Comparison of ENCODE assay signal across 33 mouse cellular contexts in the genomic region with DNA sequence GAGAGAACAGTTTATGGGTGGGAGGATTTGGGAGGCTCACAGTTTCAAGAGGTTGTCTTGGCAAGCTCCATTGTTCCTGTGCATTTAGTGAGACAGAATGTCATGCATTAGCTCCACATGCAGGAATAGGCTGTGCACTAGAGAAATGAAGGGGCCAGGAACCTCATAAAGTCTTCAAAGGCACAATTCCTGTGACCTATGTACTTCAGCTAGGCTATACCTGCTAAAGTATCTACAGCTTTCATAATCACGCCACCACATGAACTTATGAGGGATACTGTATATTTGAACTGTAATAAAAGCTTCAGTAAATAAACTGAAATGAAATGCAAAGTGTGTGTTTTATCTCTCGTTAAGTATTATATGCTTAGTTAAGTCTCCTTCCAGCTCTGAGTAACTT. TPM values are rescaled to one million over a fixed set of nuclear protein-coding genes. Genes with fewer than 3 reads are reported as not detected.
"Had no signal": no experiment of that assay in that cellular context is flagged by ENCODE, and none has a peak within 500 bp of the region (broad histone marks: within the 10 kb centered on the region; RNA-seq: fewer than 3 reads in every experiment).

No protein-coding gene starts in this region.

- H3K4me3 ChIP-seq: left cerebral cortex, adult 2 months; limb, embryonic 10.5 days; limb, embryonic 12.5 days; limb, embryonic 13.5 days; limb, embryonic 15.5 days; liver, embryonic 12.5 days; liver, embryonic 13.5 days; liver, embryonic 15.5 days; lung, embryonic 15.5 days; megakaryocyte, embryonic 14.5 days; midbrain, embryonic 10.5 days; midbrain, embryonic 12.5 days; midbrain, embryonic 13.5 days; midbrain, embryonic 15.5 days; myocyte; neural tube, embryonic 12.5 days had no signal

- H3K4me1 ChIP-seq: limb, embryonic 10.5 days; limb, embryonic 12.5 days; limb, embryonic 13.5 days; limb, embryonic 15.5 days; liver, embryonic 12.5 days; liver, embryonic 13.5 days; liver, embryonic 15.5 days; lung, embryonic 15.5 days; megakaryocyte, embryonic 14.5 days; midbrain, embryonic 15.5 days; neural tube, embryonic 12.5 days had no signal

- H3K9me3 ChIP-seq: limb, embryonic 10.5 days; limb, embryonic 12.5 days; limb, embryonic 13.5 days; limb, embryonic 15.5 days; liver, embryonic 12.5 days; liver, embryonic 13.5 days; liver, embryonic 15.5 days; lung, embryonic 15.5 days; megakaryocyte, embryonic 14.5 days; midbrain, embryonic 12.5 days; midbrain, embryonic 15.5 days; neural tube, embryonic 12.5 days had no signal

- H3K36me3 ChIP-seq: limb, embryonic 10.5 days; limb, embryonic 12.5 days; limb, embryonic 13.5 days; limb, embryonic 15.5 days; liver, embryonic 12.5 days; liver, embryonic 13.5 days; liver, embryonic 15.5 days; lung, embryonic 15.5 days; midbrain, embryonic 10.5 days; midbrain, embryonic 12.5 days; midbrain, embryonic 13.5 days; midbrain, embryonic 15.5 days; neural tube, embryonic 12.5 days had no signal

- H3K9ac ChIP-seq: limb, embryonic 12.5 days; limb, embryonic 13.5 days; limb, embryonic 15.5 days; liver, embryonic 12.5 days; liver, embryonic 13.5 days; liver, embryonic 14.5 days; liver, embryonic 15.5 days; liver, postnatal 0 days; lung, embryonic 14.5 days; lung, embryonic 15.5 days; midbrain, embryonic 12.5 days; midbrain, embryonic 13.5 days; midbrain, embryonic 15.5 days; neural tube, embryonic 12.5 days had no signal

- H3K4me2 ChIP-seq: limb, embryonic 12.5 days; limb, embryonic 13.5 days; limb, embryonic 15.5 days; liver, embryonic 11.5 days; liver, embryonic 12.5 days; liver, embryonic 13.5 days; liver, embryonic 15.5 days; lung, embryonic 14.5 days; lung, embryonic 15.5 days; midbrain, embryonic 12.5 days; midbrain, embryonic 13.5 days; midbrain, embryonic 15.5 days; neural tube, embryonic 12.5 days had no signal

- H3K27ac ChIP-seq: left cerebral cortex, adult 2 months; limb, embryonic 10.5 days; limb, embryonic 12.5 days; limb, embryonic 13.5 days; limb, embryonic 15.5 days; liver, embryonic 12.5 days; liver, embryonic 13.5 days; liver, embryonic 14.5 days; liver, embryonic 15.5 days; lung, embryonic 15.5 days; macrophage; midbrain, embryonic 10.5 days; midbrain, embryonic 12.5 days; midbrain, embryonic 13.5 days; midbrain, embryonic 15.5 days; neural tube, embryonic 12.5 days had no signal

- H3K27me3 ChIP-seq: limb, embryonic 12.5 days; limb, embryonic 13.5 days; limb, embryonic 15.5 days; liver, embryonic 12.5 days; liver, embryonic 13.5 days; liver, embryonic 15.5 days; lung, embryonic 15.5 days; megakaryocyte, embryonic 14.5 days; midbrain, embryonic 12.5 days; midbrain, embryonic 13.5 days; midbrain, embryonic 15.5 days; neural tube, embryonic 12.5 days had no signal

- ATAC-seq: liver, embryonic 12.5 days; liver, postnatal 0 days; lung, postnatal 0 days; midbrain, embryonic 13.5 days; midbrain, embryonic 15.5 days; midbrain, embryonic 16.5 days had no signal

- DNase-seq: left cerebral cortex, postnatal 4 days; liver; liver, embryonic 13.5 days; liver, postnatal 0 days; lung, adult 18-20 months; lung, adult 2 months; lung, embryonic 14.5 days; lung, postnatal 10 days; lung, postnatal 14 days; lung, postnatal 36 days; lung, postnatal 4 days; midbrain, embryonic 14.5 days had no signal

RNA-seq across cellular contexts. Expression of a gene that starts 59.4 kb away (rescaled TPM):
- total RNA-seq: monocyte, adult 5-6 weeks had no signal
